Mouse (Mus musculus): ENCODE results near the gene Fam107b. TPM values are rescaled to one million over a fixed set of nuclear protein-coding genes. Genes with fewer than 3 reads are reported as not detected.
A peak's percentile ranks its signal among the peaks of the same experiment; 100 is the strongest.
"Not testable (repeated sequence)": the region's sequence is repeated elsewhere in the genome, so short reads cannot be mapped to it uniquely, and the experiment has no call there.

The Fam107b gene
- polyA plus RNA-seq, 1 experiment from 2014 or later, result 35.4 TPM

- 89% methylated on average over 1 of the region's 1 CpGs for WGBS
Measured at GRCm38 (mm10) chr2:3700368-3700767, 130.1 kb downstream of the Fam107b start.

DNA sequence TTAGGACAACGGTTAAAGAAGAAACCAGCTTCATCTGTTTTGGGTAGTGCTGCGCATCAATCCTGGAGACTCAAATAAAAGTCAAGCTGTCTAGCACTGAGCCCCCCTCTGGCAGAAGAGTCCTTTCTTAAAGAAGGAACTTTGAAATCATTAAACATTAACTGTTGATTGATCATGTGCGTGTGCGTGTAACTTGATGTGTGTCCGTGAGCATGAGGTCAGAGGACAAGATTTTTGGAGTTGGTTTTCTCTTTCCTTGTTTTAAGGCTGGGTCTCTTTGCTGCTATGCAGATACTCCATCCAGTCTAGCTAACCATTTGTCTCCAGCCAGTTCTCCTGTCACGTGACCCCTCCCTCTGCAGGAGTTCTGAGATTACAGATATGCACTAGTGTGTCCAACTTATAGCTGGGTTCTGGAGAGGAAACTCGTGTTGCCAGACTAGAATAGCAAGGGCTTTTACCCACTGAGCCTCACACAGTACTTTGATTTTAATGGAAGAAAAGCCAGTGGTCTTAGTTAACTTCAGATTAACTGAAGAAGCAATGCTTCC is 132.4 kb downstream of the Fam107b start:
- Histone ChIP-seq H3K4me1 (replicated peaks) (0 out of 2 replicates have a peak, but pooled peaks cover 7% of the 10 kb centered on the region), H3K9ac (replicated peaks) (no peak overlapping the region), H3K9me3 (no peaks in the 10 kb centered on the region), H3K4me2 (no peak overlapping the region), H3K4me3 (replicated peaks) (no peak overlapping the region), H3K27me3 (no peaks in the 10 kb centered on the region), H3K27ac (no peak overlapping the region), H3K36me3 (no peaks in the 10 kb centered on the region)
- ATAC-seq (ENCODE audit: insufficient number of reproducible peaks, insufficient read depth, low FRiP score, low TSS enrichment, low read depth), result no peak
- WGBS, result 81% methylated on average over 7 of the region's 7 CpGs

More at GRCm38 (mm10) chr2:3700368-3700767, 130.1 kb downstream of the Fam107b start:
- ATAC-seq (ENCODE audit: insufficient number of reproducible peaks, insufficient read depth, low FRiP score, low TSS enrichment, low read depth), result no peak
- no peak overlapping the region for H3K27ac ChIP-seq
- H3K36me3 ChIP-seq, result no peaks in the 10 kb centered on the region
- no peaks in the 10 kb centered on the region for H3K27me3 ChIP-seq
- H3K4me3 ChIP-seq (replicated peaks), result no peak overlapping the region
- H3K4me1 ChIP-seq (replicated peaks), result 0 out of 2 replicates have a peak, but pooled peaks cover 7% of the 10 kb centered on the region
- H3K4me2 ChIP-seq, result no peak overlapping the region
- no peaks in the 10 kb centered on the region for H3K9me3 ChIP-seq
- H3K9ac ChIP-seq (replicated peaks), result no peak overlapping the region

DNA sequence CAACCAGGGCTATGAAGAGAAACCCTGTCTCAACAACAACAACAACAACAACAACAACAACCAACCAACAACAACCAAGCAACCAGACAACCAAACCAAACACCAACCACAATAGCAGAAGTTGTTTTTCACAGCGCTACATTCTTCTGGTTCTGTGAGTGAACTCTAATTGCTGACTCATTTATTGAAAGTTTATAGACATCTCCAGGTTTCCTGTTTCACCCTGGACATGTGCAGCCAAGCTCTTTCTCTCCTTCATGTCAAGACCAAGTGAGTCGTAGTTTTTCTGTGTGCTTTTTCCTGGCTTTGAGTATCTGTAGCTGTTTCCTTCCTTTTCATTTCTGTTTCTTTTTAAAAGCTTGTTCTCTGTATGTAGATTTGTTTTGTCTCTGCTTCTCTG is 133.5 kb downstream of the Fam107b start:
- H3K4me3 ChIP-seq (replicated peaks), result no peak overlapping the region
- H3K27me3 ChIP-seq, result no peaks in the 10 kb centered on the region
- H3K9ac ChIP-seq (replicated peaks), result no peak overlapping the region
- no peak overlapping the region for H3K27ac ChIP-seq
- no peak for ATAC-seq (ENCODE audit: insufficient number of reproducible peaks, insufficient read depth, low FRiP score, low TSS enrichment, low read depth)
- 50% methylated on average over 2 of the region's 2 CpGs for WGBS
- H3K4me2 ChIP-seq, result no peak overlapping the region
- H3K9me3 ChIP-seq, result no peaks in the 10 kb centered on the region
- H3K4me1 ChIP-seq (replicated peaks), result 0 out of 2 replicates have a peak, but pooled peaks cover 7% of the 10 kb centered on the region
- no peaks in the 10 kb centered on the region for H3K36me3 ChIP-seq

DNA sequence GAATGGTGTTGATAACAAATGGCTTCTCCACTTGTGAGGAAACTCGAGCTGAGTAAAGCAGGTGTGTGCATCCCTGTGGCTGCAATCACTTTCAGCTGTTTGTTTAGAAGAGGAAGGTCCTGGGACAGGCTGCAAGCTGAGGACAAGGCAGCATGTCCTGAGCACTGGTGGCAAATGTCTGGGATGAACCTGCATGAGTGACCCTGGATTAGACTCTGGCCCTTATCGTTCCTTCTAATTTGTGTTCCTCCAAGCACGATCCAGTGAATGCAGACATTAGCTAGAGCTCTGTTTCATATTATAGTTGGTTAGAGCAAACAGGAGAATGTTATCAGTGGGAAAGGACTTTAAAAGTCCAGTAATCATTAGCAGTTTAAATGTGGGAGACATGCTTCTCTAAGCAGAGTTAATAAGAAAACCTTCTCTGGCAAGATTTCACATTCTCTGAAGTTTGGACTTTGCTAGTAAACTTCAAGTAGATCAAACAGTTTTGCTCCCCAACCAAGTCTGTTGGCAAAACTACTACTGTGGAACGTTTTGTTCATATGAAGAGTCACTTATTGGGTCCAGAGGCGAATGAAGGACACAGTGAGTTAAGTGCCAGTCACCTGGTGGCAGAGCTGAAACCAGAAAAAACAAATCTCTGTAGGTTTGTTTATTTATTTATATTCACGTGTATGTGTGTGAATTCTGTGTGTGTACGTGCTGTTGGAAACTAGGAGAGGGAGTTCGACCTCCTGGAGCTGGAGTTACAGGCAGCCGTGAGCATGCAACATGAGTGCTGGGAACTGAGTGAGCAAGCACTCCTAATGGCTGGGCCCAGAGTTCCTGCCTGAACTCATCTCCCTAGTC is 134.2 kb downstream of the Fam107b start:
- ATAC-seq (ENCODE audit: insufficient number of reproducible peaks, insufficient read depth, low FRiP score, low TSS enrichment, low read depth), result no peak
- WGBS, result 58% methylated on average over 9 of the region's 9 CpGs
- H3K27me3 ChIP-seq, result no peaks in the 10 kb centered on the region
- no peaks in the 10 kb centered on the region for H3K9me3 ChIP-seq
- H3K27ac ChIP-seq, result no peak overlapping the region
- H3K4me3 ChIP-seq (replicated peaks), result no peak overlapping the region
- no peaks in the 10 kb centered on the region for H3K36me3 ChIP-seq
- no peak overlapping the region for H3K9ac ChIP-seq (replicated peaks)
- H3K4me1 ChIP-seq (replicated peaks), result 0 out of 2 replicates have a peak, but pooled peaks cover 7% of the 10 kb centered on the region
- H3K4me2 ChIP-seq, result no peak overlapping the region

- H3K4me1 ChIP-seq (replicated peaks); H3K27me3 ChIP-seq; H3K9ac ChIP-seq (replicated peaks); H3K36me3 ChIP-seq; ATAC-seq (ENCODE audit: insufficient number of reproducible peaks, insufficient read depth, low FRiP score, low TSS enrichment, low read depth); H3K27ac ChIP-seq; H3K4me3 ChIP-seq (replicated peaks); H3K9me3 ChIP-seq; H3K4me2 ChIP-seq: not testable (repeated sequence)
- WGBS, result 70% methylated on average over 3 of the region's 3 CpGs
Measured at GRCm38 (mm10) chr2:3705283-3705682, 135.0 kb downstream of the Fam107b start.

GRCm38 (mm10) chr2:3707236-3707635 is 136.9 kb downstream of the Fam107b start:
- no peaks in the 10 kb centered on the region for H3K9me3 ChIP-seq
- H3K27ac ChIP-seq, result no peak overlapping the region
- no peak overlapping the region for H3K4me2 ChIP-seq
- peaks cover 2% of the 10 kb centered on the region; the same call in 1 of the 2 replicates for H3K27me3 ChIP-seq
- no peak overlapping the region for H3K4me3 ChIP-seq (replicated peaks)
- no peak overlapping the region for H3K9ac ChIP-seq (replicated peaks)
- no peaks in the 10 kb centered on the region for H3K36me3 ChIP-seq
- no peak for ATAC-seq (ENCODE audit: insufficient number of reproducible peaks, insufficient read depth, low FRiP score, low TSS enrichment, low read depth)
- 0 out of 2 replicates have a peak, but pooled peaks cover 7% of the 10 kb centered on the region for H3K4me1 ChIP-seq (replicated peaks)
- WGBS, result 88% methylated on average over 1 of the region's 1 CpGs

DNA sequence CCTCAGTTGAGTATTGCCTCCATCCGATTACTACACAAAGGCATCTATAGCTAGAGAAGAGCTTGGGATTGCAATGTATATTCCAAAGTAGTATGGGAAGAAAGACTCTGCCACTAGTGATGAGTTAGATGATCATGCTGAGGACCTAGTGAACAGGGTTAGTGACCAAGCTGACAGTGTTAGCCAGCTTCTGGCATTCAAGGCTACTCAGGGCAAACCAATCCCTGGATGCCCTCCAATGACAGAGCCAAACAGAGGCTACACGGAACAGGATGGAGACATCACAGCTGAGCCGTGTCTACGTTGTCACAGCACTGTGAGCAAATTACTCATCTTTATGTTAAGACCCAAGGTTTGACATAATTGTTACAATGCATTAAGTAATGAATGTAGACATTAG is 138.3 kb downstream of the Fam107b start:
- Histone ChIP-seq H3K27ac (no peak overlapping the region), H3K27me3 (peaks cover 2% of the 10 kb centered on the region; the same call in 1 of the 2 replicates), H3K4me1 (replicated peaks) (0 out of 2 replicates have a peak, but pooled peaks cover 7% of the 10 kb centered on the region), H3K36me3 (no peaks in the 10 kb centered on the region), H3K9me3 (no peaks in the 10 kb centered on the region), H3K9ac (replicated peaks) (no peak overlapping the region), H3K4me2 (no peak overlapping the region), H3K4me3 (replicated peaks) (no peak overlapping the region)
- 94% methylated on average over 4 of the region's 4 CpGs for WGBS
- no peak for ATAC-seq (ENCODE audit: insufficient number of reproducible peaks, insufficient read depth, low FRiP score, low TSS enrichment, low read depth)

DNA sequence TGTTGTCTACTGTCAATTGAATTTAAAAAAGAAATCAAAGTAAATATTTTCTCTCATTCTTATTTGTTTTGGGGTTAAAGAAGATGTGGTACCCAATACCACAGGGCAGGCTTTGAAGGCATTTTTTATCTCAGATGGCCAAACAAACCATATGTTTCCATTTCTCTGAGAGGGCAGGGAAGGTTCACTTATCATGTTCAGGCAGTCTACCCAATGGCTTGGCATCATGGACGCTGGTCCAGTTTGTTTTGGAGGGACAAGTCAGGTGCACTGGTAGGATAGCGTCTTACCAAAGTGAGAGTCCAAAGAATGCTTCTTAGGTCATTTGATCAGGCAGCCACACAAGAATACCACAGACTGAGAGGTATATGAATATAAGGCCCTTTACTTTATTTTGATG is 139.6 kb downstream of the Fam107b start:
- Histone ChIP-seq H3K9ac (replicated peaks) (no peak overlapping the region), H3K4me1 (replicated peaks) (peaks cover 9% of the 10 kb centered on the region), H3K27ac (no peak overlapping the region), H3K9me3 (no peaks in the 10 kb centered on the region), H3K27me3 (peaks cover 2% of the 10 kb centered on the region; the same call in 1 of the 2 replicates), H3K4me3 (replicated peaks) (no peak overlapping the region), H3K4me2 (no peak overlapping the region), H3K36me3 (no peaks in the 10 kb centered on the region)
- ATAC-seq (ENCODE audit: insufficient number of reproducible peaks, insufficient read depth, low FRiP score, low TSS enrichment, low read depth), result no peak
- 87% methylated on average over 2 of the region's 2 CpGs for WGBS

DNA sequence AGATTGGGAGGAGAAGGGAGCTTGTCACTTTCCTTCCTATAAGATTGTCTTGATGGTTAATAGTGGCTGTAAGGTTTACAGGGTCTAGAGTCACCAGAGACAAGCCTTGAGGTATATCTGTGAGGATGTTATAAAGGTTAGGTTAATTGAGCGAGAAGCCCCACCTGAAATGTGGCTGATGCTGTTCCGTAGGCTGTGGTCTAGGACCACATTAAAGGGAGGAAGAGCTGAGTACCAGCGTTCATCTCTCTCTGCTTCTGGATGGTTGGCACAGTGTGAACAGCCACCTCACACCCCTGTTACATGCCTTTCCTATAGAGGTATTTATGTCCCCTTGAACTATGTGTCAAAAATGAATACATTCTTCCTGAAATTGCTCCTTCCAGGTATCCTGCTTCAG is 140.2 kb downstream of the Fam107b start:
- Histone ChIP-seq H3K27me3 (peaks cover 2% of the 10 kb centered on the region; the same call in 1 of the 2 replicates), H3K9me3 (no peaks in the 10 kb centered on the region), H3K9ac (replicated peaks) (no peak overlapping the region), H3K36me3 (no peaks in the 10 kb centered on the region), H3K4me1 (replicated peaks) (peaks cover 14% of the 10 kb centered on the region), H3K4me2 (no peak overlapping the region), H3K27ac (no peak overlapping the region), H3K4me3 (replicated peaks) (no peak overlapping the region)
- no peak for ATAC-seq (ENCODE audit: insufficient number of reproducible peaks, insufficient read depth, low FRiP score, low TSS enrichment, low read depth)
- 92% methylated on average over 3 of the region's 3 CpGs for WGBS

DNA sequence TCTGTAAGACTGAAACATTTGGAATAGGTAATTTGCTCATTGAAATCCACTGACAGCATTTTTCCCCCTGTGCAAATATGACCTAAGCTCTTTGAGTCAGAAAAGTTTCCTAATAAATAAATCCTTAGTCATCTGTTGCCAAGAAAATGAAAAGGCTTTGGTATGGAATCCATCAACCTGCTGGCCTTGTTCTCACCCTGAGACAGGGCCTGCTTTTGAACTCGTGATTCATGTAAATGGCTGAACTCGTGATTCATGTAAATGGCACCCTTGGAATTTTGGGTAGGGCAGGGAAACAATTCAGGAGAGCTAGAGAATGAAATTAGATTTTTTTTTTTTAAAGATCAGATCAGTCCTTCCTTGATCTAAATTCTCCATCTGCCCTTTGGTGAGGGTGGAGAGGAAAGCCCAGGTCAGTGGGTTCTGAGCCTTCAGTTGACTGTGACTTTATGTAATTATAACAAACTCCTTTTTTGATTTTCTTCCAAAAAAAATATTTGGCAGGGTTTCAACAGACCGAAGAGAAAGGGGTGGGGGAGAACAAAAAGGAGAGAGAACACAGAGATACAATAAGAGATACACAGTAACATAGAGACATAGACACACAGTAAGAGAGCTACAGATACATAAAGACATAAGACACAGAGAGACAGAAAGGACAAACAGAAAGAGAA is 142.2 kb downstream of the Fam107b start:
- H3K27ac ChIP-seq, result no peak overlapping the region
- no peak overlapping the region for H3K4me2 ChIP-seq
- no peaks in the 10 kb centered on the region for H3K9me3 ChIP-seq
- WGBS, result 68% methylated on average over 3 of the region's 3 CpGs
- H3K4me1 ChIP-seq (replicated peaks), result peaks cover 32% of the 10 kb centered on the region
- H3K36me3 ChIP-seq, result no peaks in the 10 kb centered on the region
- no peak for ATAC-seq (ENCODE audit: insufficient number of reproducible peaks, insufficient read depth, low FRiP score, low TSS enrichment, low read depth)
- H3K27me3 ChIP-seq, result peaks cover 2% of the 10 kb centered on the region; the same call in 1 of the 2 replicates
- no peak overlapping the region for H3K9ac ChIP-seq (replicated peaks)
- no peak overlapping the region for H3K4me3 ChIP-seq (replicated peaks)

GRCm38 (mm10) chr2:3713212-3713681 is 143.0 kb downstream of the Fam107b start:
- peaks cover 34% of the 10 kb centered on the region for H3K4me1 ChIP-seq (replicated peaks)
- H3K4me3 ChIP-seq (replicated peaks), result peak overlapping the region; percentile 91
- H3K9me3 ChIP-seq, result no peaks in the 10 kb centered on the region
- no peaks in the 10 kb centered on the region for H3K36me3 ChIP-seq
- H3K27ac ChIP-seq, result peak overlapping the region; percentile 84
- H3K4me2 ChIP-seq, result peak overlapping the region; percentile 71
- under 1% methylated on average over 41 of the region's 41 CpGs for WGBS
- peaks cover 2% of the 10 kb centered on the region; the same call in 1 of the 2 replicates for H3K27me3 ChIP-seq
- peak; percentile 90 for ATAC-seq (ENCODE audit: insufficient number of reproducible peaks, insufficient read depth, low FRiP score, low TSS enrichment, low read depth)
- peak overlapping the region; percentile 95 for H3K9ac ChIP-seq (replicated peaks)
